Mouse (Mus musculus) olfactory bulb, adult 2 months (tissue): ENCODE results near the gene Acap1.

Source experiments
- CTCF ChIP-seq: fragments of 200-500 bp; IDR thresholded peaks from 2 replicates; pipeline ENCODE4 v1.5.1; 2012; ENCODE audit warnings: low read depth, mild to moderate bottlenecking, low read length, moderate library complexity; ENCODE audit not compliant: insufficient read depth
- POLR2A ChIP-seq: fragments of 200-500 bp; IDR thresholded peaks from 2 replicates; pipeline ENCODE4 v1.6.1; 2012; ENCODE audit warnings: mild to moderate bottlenecking, low read depth, low read length, moderate library complexity; ENCODE audit not compliant: insufficient read depth

GRCm38 (mm10) chr11:69849884-69850283 is 45.5 kb downstream of the Acap1 start:
- TF ChIP-seq POLR2A: no peak
- TF ChIP-seq CTCF: no peak
